Mouse (Mus musculus): ENCODE data around the gene Ranbp17.

The Ranbp17 gene

GRCm38 (mm10) chr11:33200764-33201625 lies 312.6 kb downstream of the Ranbp17 start:
- TF ChIP-seq CTCF (conservative IDR thresholded peaks at IDR 0.05; ENCODE audit: low read length), result no peak
- TF ChIP-seq NANOG (IDR thresholded peaks at IDR 0.05; ENCODE audit: borderline replicate concordance, low read length), result no peak
- TF ChIP-seq POU5F1 (IDR thresholded peaks at IDR 0.05; ENCODE audit: borderline replicate concordance, low read length), result no peak
- Histone ChIP-seq H3K9me3 (ENCODE audit: low read length) (peaks cover 21% of the 10 kb centered on the region), H3K4me1 (replicated peaks; ENCODE audit: low read depth, low read length) (peaks cover 69% of the 10 kb centered on the region), H3K4me3 (replicated peaks; ENCODE audit: low read length) (peak overlapping the region; percentile 79), H3K27me3 (ENCODE audit: insufficient read depth, low read length) (peaks cover 100% of the 10 kb centered on the region), H3K36me3 (ENCODE audit: insufficient read depth, low read length) (no peaks in the 10 kb centered on the region)

- Histone ChIP-seq H3K36me3 (ENCODE audit: insufficient read depth, low read length) (no peaks in the 10 kb centered on the region), H3K27me3 (ENCODE audit: insufficient read depth, low read length) (peaks cover 100% of the 10 kb centered on the region), H3K9me3 (ENCODE audit: low read length) (peaks cover 21% of the 10 kb centered on the region), H3K4me1 (replicated peaks; ENCODE audit: low read depth, low read length) (peaks cover 69% of the 10 kb centered on the region), H3K4me3 (replicated peaks; ENCODE audit: low read length) (peak overlapping the region; percentile 79)
- TF ChIP-seq NANOG (IDR thresholded peaks at IDR 0.05; ENCODE audit: borderline replicate concordance, low read length) (no peak), POU5F1 (IDR thresholded peaks at IDR 0.05; ENCODE audit: borderline replicate concordance, low read length) (no peak), CTCF (conservative IDR thresholded peaks at IDR 0.05; ENCODE audit: low read length) (no peak)
These were observed 313.4 kb downstream of the Ranbp17 start for GRCm38 (mm10) chr11:33199906-33200763.

- Histone ChIP-seq H3K4me1 (replicated peaks; ENCODE audit: low read depth, low read length) (peaks cover 60% of the 10 kb centered on the region), H3K4me3 (replicated peaks; ENCODE audit: low read length) (0 out of 2 replicates have a peak overlapping the region, but pooled peaks have one; percentile 0), H3K36me3 (ENCODE audit: insufficient read depth, low read length) (no peaks in the 10 kb centered on the region), H3K9me3 (ENCODE audit: low read length) (peaks cover 21% of the 10 kb centered on the region), H3K27me3 (ENCODE audit: insufficient read depth, low read length) (peaks cover 97% of the 10 kb centered on the region)
- TF ChIP-seq NANOG (IDR thresholded peaks at IDR 0.05; ENCODE audit: borderline replicate concordance, low read length), result no peak
- no peak for TF ChIP-seq POU5F1 (IDR thresholded peaks at IDR 0.05; ENCODE audit: borderline replicate concordance, low read length)
- TF ChIP-seq CTCF (conservative IDR thresholded peaks at IDR 0.05; ENCODE audit: low read length), result no peak
These were observed 314.4 kb downstream of the Ranbp17 start for GRCm38 (mm10) chr11:33199117-33199514.

GRCm38 (mm10) chr11:33198351-33199116 lies 315.0 kb downstream of the Ranbp17 start:
- no peaks in the 10 kb centered on the region for H3K36me3 ChIP-seq (ENCODE audit: insufficient read depth, low read length)

GRCm38 (mm10) chr11:33197673-33198072 lies 315.9 kb downstream of the Ranbp17 start:
- Histone ChIP-seq H3K27me3 (ENCODE audit: insufficient read depth, low read length) (peaks cover 97% of the 10 kb centered on the region), H3K4me3 (replicated peaks; ENCODE audit: low read length) (no peak overlapping the region), H3K4me1 (replicated peaks; ENCODE audit: low read depth, low read length) (peaks cover 64% of the 10 kb centered on the region), H3K9me3 (ENCODE audit: low read length) (peaks cover 21% of the 10 kb centered on the region), H3K36me3 (ENCODE audit: insufficient read depth, low read length) (no peaks in the 10 kb centered on the region)
- TF ChIP-seq NANOG (IDR thresholded peaks at IDR 0.05; ENCODE audit: borderline replicate concordance, low read length), result no peak
- TF ChIP-seq CTCF (conservative IDR thresholded peaks at IDR 0.05; ENCODE audit: low read length), result no peak
- TF ChIP-seq POU5F1 (IDR thresholded peaks at IDR 0.05; ENCODE audit: borderline replicate concordance, low read length), result no peak

More at GRCm38 (mm10) chr11:33198351-33199116, 315.0 kb downstream of the Ranbp17 start:
- Histone ChIP-seq H3K4me3 (replicated peaks; ENCODE audit: low read length) (no peak overlapping the region), H3K9me3 (ENCODE audit: low read length) (peaks cover 21% of the 10 kb centered on the region), H3K4me1 (replicated peaks; ENCODE audit: low read depth, low read length) (peaks cover 61% of the 10 kb centered on the region), H3K27me3 (ENCODE audit: insufficient read depth, low read length) (peaks cover 97% of the 10 kb centered on the region)
- TF ChIP-seq NANOG (IDR thresholded peaks at IDR 0.05; ENCODE audit: borderline replicate concordance, low read length) (no peak), CTCF (conservative IDR thresholded peaks at IDR 0.05; ENCODE audit: low read length) (no peak), POU5F1 (IDR thresholded peaks at IDR 0.05; ENCODE audit: borderline replicate concordance, low read length) (no peak)

GRCm38 (mm10) chr11:33197133-33197514 lies 316.4 kb downstream of the Ranbp17 start:
- TF ChIP-seq POU5F1 (IDR thresholded peaks at IDR 0.05; ENCODE audit: borderline replicate concordance, low read length) (no peak), NANOG (IDR thresholded peaks at IDR 0.05; ENCODE audit: borderline replicate concordance, low read length) (no peak), CTCF (conservative IDR thresholded peaks at IDR 0.05; ENCODE audit: low read length) (no peak)
- H3K9me3 ChIP-seq (ENCODE audit: low read length), result peaks cover 21% of the 10 kb centered on the region
- no peak overlapping the region for H3K4me3 ChIP-seq (replicated peaks; ENCODE audit: low read length)
- no peaks in the 10 kb centered on the region for H3K36me3 ChIP-seq (ENCODE audit: insufficient read depth, low read length)
- H3K4me1 ChIP-seq (replicated peaks; ENCODE audit: low read depth, low read length), result peaks cover 58% of the 10 kb centered on the region
- peaks cover 91% of the 10 kb centered on the region for H3K27me3 ChIP-seq (ENCODE audit: insufficient read depth, low read length)

DNA sequence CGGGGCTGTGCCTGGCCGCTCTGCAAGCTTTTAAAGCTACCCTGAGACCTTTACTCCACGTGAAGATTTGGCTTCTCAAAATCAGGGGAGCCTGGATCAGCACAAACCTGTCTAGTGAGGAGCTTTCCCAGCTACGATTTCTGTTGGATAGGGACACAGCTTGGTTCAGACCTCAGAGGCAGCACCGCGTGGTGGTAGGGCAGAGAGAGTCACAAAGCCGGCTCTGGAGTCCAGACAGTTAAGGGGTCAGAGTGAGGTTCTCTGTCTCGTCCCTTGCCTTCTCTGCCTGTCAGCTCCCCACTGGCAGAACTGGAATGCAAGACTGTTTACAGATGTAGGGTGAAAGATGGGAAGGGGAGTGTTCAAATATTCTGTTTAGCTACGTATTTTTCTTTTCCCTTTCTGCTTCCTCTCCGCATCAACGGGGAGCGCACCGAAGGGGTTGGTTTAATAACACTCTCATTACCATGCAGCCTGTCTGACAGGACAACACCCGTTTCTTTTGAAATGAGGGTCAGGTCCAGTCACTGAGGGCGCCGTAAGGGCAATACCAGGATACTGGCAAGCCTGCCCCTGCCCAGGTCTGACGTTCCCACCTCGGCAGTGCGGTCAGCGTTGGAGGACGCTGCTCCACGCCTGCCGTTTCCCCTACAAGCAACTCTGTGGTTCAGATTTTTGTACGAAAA lies 317.0 kb downstream of the Ranbp17 start:
- H3K9me3 ChIP-seq (ENCODE audit: low read length), result peaks cover 21% of the 10 kb centered on the region
- H3K4me1 ChIP-seq (replicated peaks; ENCODE audit: low read depth, low read length), result peaks cover 53% of the 10 kb centered on the region
- no peaks in the 10 kb centered on the region for H3K36me3 ChIP-seq (ENCODE audit: insufficient read depth, low read length)
- H3K4me3 ChIP-seq (replicated peaks; ENCODE audit: low read length), result no peak overlapping the region
- peaks cover 88% of the 10 kb centered on the region for H3K27me3 ChIP-seq (ENCODE audit: insufficient read depth, low read length)
- TF ChIP-seq CTCF (conservative IDR thresholded peaks at IDR 0.05; ENCODE audit: low read length) (no peak), NANOG (IDR thresholded peaks at IDR 0.05; ENCODE audit: borderline replicate concordance, low read length) (no peak), POU5F1 (IDR thresholded peaks at IDR 0.05; ENCODE audit: borderline replicate concordance, low read length) (no peak)

Data from E14TG2a.4 (cell line).